Mouse (Mus musculus) CH12.LX (cell line): ENCODE data around the gene Atrnl1. TPM values are rescaled to one million over a fixed set of nuclear protein-coding genes. Genes with fewer than 3 reads are reported as not detected.
A peak's percentile ranks its signal among the peaks of the same experiment; 100 is the strongest.

Experiments
- DNase-seq: peaks from one replicate; pipeline ENCODE4 v3.0.0-alpha.2; 2013; ENCODE audit errors: extremely low read depth
- H3K27ac ChIP-seq: 2 replicates; pipeline ENCODE4 v1.5.1; 2012; ENCODE audit warnings: low read depth, mild to moderate bottlenecking, control low read depth, moderate library complexity; ENCODE audit not compliant: insufficient read depth
- H3K27me3 ChIP-seq: replicated peaks from 2 replicates; pipeline ENCODE3; 2012; ENCODE audit warnings: inconsistent platforms
- H3K36me3 ChIP-seq, 2 experiments: replicated peaks in 1 of 2; 2 replicates each; pipeline versions ENCODE3 to v1.6.1; 2012; ENCODE audit warnings: inconsistent platforms in 1 of 2, low read length in 1 of 2, mild to moderate bottlenecking in 1 of 2, mixed read lengths in 1 of 2, moderate library complexity in 1 of 2; ENCODE audit not compliant: control insufficient read depth in 1 of 2, insufficient read depth in 1 of 2
- H3K4me1 ChIP-seq, 2 experiments: 2 replicates each; pipeline ENCODE4 v1.6.1; 2012; ENCODE audit warnings: inconsistent platforms in 1 of 2, moderate library complexity in 1 of 2; ENCODE audit not compliant: insufficient read depth in 2 of 2, control insufficient read depth in 1 of 2
- H3K4me2 ChIP-seq: 2 replicates; pipeline ENCODE4 v1.6.1; 2012; ENCODE audit warnings: low read depth, mild to moderate bottlenecking, control low read depth; ENCODE audit not compliant: poor library complexity, insufficient read depth, severe bottlenecking
- H3K4me3 ChIP-seq, 3 experiments: fragments of 150-350 bp in 1 of 3; sonication (generic) in 1 of 3; replicated peaks in 1 of 3; 2 replicates each; pipeline versions ENCODE3 to v1.5.1; 2011 to 2012; ENCODE audit warnings: low read depth in 2 of 3, low read length in 2 of 3, mild to moderate bottlenecking in 2 of 3, moderate library complexity in 2 of 3, control low read depth in 1 of 3, improper control_type of control experiment in 1 of 3, inconsistent platforms in 1 of 3, mixed read lengths in 1 of 3; ENCODE audit not compliant: poor library complexity in 1 of 3
- H3K79me2 ChIP-seq: replicated peaks from 2 replicates; pipeline ENCODE4 v1.6.1; 2012; ENCODE audit warnings: mild to moderate bottlenecking, moderate library complexity; ENCODE audit not compliant: control insufficient read depth, poor library complexity, insufficient read depth, severe bottlenecking; ENCODE audit errors: extremely low read depth
- H3K9ac ChIP-seq: 2 replicates; pipeline ENCODE4 v1.6.1; 2012; ENCODE audit warnings: low read depth, mild to moderate bottlenecking, control low read depth, moderate library complexity; ENCODE audit not compliant: insufficient read depth
- H3K9me3 ChIP-seq: replicated peaks from 2 replicates; pipeline ENCODE3; 2012; ENCODE audit warnings: low read length, inconsistent platforms, mixed read lengths
- CHD1 ChIP-seq: IDR thresholded peaks from 2 replicates; pipeline ENCODE4 v1.6.1; 2012; ENCODE audit warnings: low read depth, low read length, improper control_type of control experiment, inconsistent platforms
- CTCF ChIP-seq, 2 experiments: IDR thresholded peaks in 1 of 2; conservative IDR thresholded peaks in 1 of 2; 2 replicates each; pipeline ENCODE4 v1.5.1; 2011 to 2012; ENCODE audit warnings: low read depth in 2 of 2, low read length in 2 of 2, improper control_type of control experiment in 1 of 2, inconsistent platforms in 1 of 2, mild to moderate bottlenecking in 1 of 2, moderate library complexity in 1 of 2
- E2F4 ChIP-seq: IDR thresholded peaks from 2 replicates; pipeline ENCODE4 v1.6.1; 2011; ENCODE audit warnings: low read depth, low read length, improper control_type of control experiment; ENCODE audit not compliant: insufficient replicate concordance
- ELF1 ChIP-seq: IDR thresholded peaks from 2 replicates; pipeline ENCODE4 v1.6.1; 2014; ENCODE audit warnings: low read depth, mild to moderate bottlenecking, inconsistent platforms, low read length, improper control_type of control experiment
- ETS1 ChIP-seq: conservative IDR thresholded peaks from 2 replicates; pipeline ENCODE4 v1.6.1; 2012; ENCODE audit warnings: low read depth, mild to moderate bottlenecking, inconsistent platforms, low read length, improper control_type of control experiment, moderate library complexity
- GABPA ChIP-seq: IDR thresholded peaks from 2 replicates; pipeline ENCODE4 v1.6.1; 2012; ENCODE audit warnings: low read depth, low read length, improper control_type of control experiment, inconsistent platforms; ENCODE audit not compliant: insufficient replicate concordance
- IRF4 ChIP-seq: IDR thresholded peaks from 2 replicates; pipeline ENCODE4 v1.6.1; 2014; ENCODE audit warnings: low read depth, mild to moderate bottlenecking, inconsistent platforms, low read length, improper control_type of control experiment
- JUN ChIP-seq: IDR thresholded peaks from 2 replicates; pipeline ENCODE4 v1.6.1; 2011; ENCODE audit warnings: low read depth, mild to moderate bottlenecking, low read length, improper control_type of control experiment, moderate library complexity; ENCODE audit not compliant: insufficient read depth
- JUND ChIP-seq: conservative IDR thresholded peaks from 2 replicates; pipeline ENCODE4 v1.6.1; 2011; ENCODE audit warnings: low read depth, low read length, improper control_type of control experiment
- KAT2A ChIP-seq: IDR thresholded peaks from 2 replicates; pipeline ENCODE4 v1.6.1; 2012; ENCODE audit warnings: low read length, improper control_type of control experiment, inconsistent platforms; ENCODE audit not compliant: insufficient replicate concordance
- MAZ ChIP-seq: IDR thresholded peaks from 2 replicates; pipeline ENCODE4 v1.6.1; 2012; ENCODE audit warnings: low read depth, mild to moderate bottlenecking, inconsistent platforms, low read length, improper control_type of control experiment, moderate library complexity
- NELFE ChIP-seq: IDR thresholded peaks from 2 replicates; pipeline ENCODE4 v1.6.1; 2011; ENCODE audit warnings: low read depth, low read length, improper control_type of control experiment
- NRF1 ChIP-seq: IDR thresholded peaks from 2 replicates; pipeline ENCODE4 v1.6.1; 2014; ENCODE audit warnings: low read depth, mild to moderate bottlenecking, inconsistent platforms, low read length, improper control_type of control experiment, moderate library complexity
- PAX5 ChIP-seq: IDR thresholded peaks from 2 replicates; pipeline ENCODE4 v1.6.1; 2012; ENCODE audit warnings: low read length, inconsistent platforms, mixed read lengths
- POLR2AphosphoS2 ChIP-seq: IDR thresholded peaks from 2 replicates; pipeline ENCODE4 v1.6.1; 2011; ENCODE audit warnings: low read depth, low read length, improper control_type of control experiment
- RCOR1 ChIP-seq: conservative IDR thresholded peaks from 2 replicates; pipeline ENCODE4 v1.6.1; 2012; ENCODE audit warnings: low read depth, mild to moderate bottlenecking, inconsistent platforms, low read length, improper control_type of control experiment
- SMC3 ChIP-seq: IDR thresholded peaks from 2 replicates; pipeline ENCODE4 v1.6.1; 2011; ENCODE audit warnings: low read depth, low read length, improper control_type of control experiment
- TBP ChIP-seq: conservative IDR thresholded peaks from 2 replicates; pipeline ENCODE4 v1.6.1; 2011; ENCODE audit warnings: low read depth, low read length, improper control_type of control experiment
- TCF12 ChIP-seq: IDR thresholded peaks from 2 replicates; pipeline ENCODE4 v1.6.1; 2014; ENCODE audit warnings: low read depth, mild to moderate bottlenecking, inconsistent platforms, low read length, improper control_type of control experiment
- USF1 ChIP-seq: IDR thresholded peaks from 2 replicates; pipeline ENCODE4 v1.6.1; 2014; ENCODE audit warnings: low read depth, mild to moderate bottlenecking, inconsistent platforms, low read length, improper control_type of control experiment
- USF2 ChIP-seq: conservative IDR thresholded peaks from 2 replicates; pipeline ENCODE4 v1.6.1; 2011; ENCODE audit warnings: low read depth, low read length, improper control_type of control experiment
- ZC3H11A ChIP-seq: IDR thresholded peaks from 2 replicates; pipeline ENCODE4 v1.6.1; 2012; ENCODE audit warnings: low read depth, mild to moderate bottlenecking, inconsistent platforms, low read length, improper control_type of control experiment
- ZKSCAN1 ChIP-seq: IDR thresholded peaks from 2 replicates; pipeline ENCODE4 v1.6.1; 2012; ENCODE audit warnings: low read depth, inconsistent platforms, low read length, improper control_type of control experiment, borderline replicate concordance
- ZMIZ1 ChIP-seq: IDR thresholded peaks from 2 replicates; pipeline ENCODE4 v1.6.1; 2012; ENCODE audit warnings: low read depth, mild to moderate bottlenecking, inconsistent platforms, low read length, improper control_type of control experiment
- ZNF384 ChIP-seq: IDR thresholded peaks from 2 replicates; pipeline ENCODE4 v1.6.1; 2012; ENCODE audit warnings: low read depth, low read length, improper control_type of control experiment, inconsistent platforms
- dilution Hi-C: fragments of 300-500 bp; cut with MboI; formaldehyde crosslinking; loops from 2 replicates; pipeline ENCODE4 v1.14.3; 2020; ENCODE audit warnings: low sequenced_read_pairs; ENCODE audit not compliant: extremely low pct_unique_long_range_greater_than_20kb, extremely low pct_ligation_motif_present
- in situ Hi-C: fragments of 300-500 bp; cut with MboI; formaldehyde crosslinking; loops from 3 replicates; pipeline ENCODE4 v1.14.3; 2019; ENCODE audit warnings: low sequenced_read_pairs, low pct_ligation_motif_present, low pct_unique_long_range_greater_than_20kb, mixed read lengths
- polyA plus RNA-seq: library from polyadenylated mRNA; unstranded; fragments of >175 nt; gene quantifications from 2 replicates; pipeline ENCODE4 v1.2.1, GENCODE M21; 2012; ENCODE audit warnings: low read depth; ENCODE audit not compliant: insufficient read length
- total RNA-seq, 2 experiments: library from RNA; depleted of rRNA; stranded (reverse); fragments of 300-350 nt in 1 of 2; fragments of >200 nt in 1 of 2; gene quantifications; 2 replicates each; pipeline ENCODE4 v1.2.3; 2012 to 2014

Gene Atrnl1
- total and polyA plus RNA-seq, 3 experiments, result 1.9 TPM

DNA sequence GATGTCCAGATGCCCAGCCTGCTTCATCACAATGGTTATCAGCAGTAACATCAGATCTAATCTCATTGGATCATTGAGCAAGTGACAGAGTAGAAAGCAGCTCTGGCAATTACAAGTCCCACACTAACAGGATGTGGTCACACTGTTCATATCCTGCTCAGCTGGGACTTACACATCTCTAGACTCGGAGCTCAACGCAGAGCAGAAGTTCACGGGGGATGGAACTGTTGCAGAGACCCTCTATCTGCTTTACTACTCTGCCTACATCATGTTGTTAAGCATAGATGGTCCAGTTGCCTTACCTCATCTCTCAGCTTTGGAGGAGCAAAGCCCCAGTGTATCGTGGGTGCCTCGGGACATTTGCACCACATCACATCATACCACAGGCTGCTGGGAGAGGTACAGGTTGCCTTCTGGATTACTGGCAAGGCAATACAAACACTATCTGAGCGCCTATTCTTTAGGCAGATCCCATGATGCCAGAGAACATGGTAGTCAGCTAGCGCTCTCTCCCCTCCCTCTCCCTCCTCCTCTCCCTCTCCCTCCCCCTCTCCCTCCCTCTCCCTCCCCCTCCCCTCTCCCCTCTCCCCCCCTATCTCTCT, 533.1 kb downstream of the Atrnl1 start:
- TF ChIP-seq USF2 (no peak), CTCF (conservative IDR thresholded peaks at IDR 0.05 in 1 of 2, IDR thresholded peaks at IDR 0.05 in 1 of 2; ENCODE audit: low read depth in 2 of 2, low read length in 2 of 2) (no peak), SMC3 (no peak), POLR2AphosphoS2 (no peak), MAZ (no peak), NELFE (no peak)
- in situ Hi-C loops, result no loop called here
- H3K4me3 ChIP-seq, result no peak overlapping the region
- peaks cover 0 to 7% of the 10 kb centered on the region in 2 experiments; a peak in 2 of 4 replicates for H3K4me1 ChIP-seq
- no peak overlapping the region for H3K27ac ChIP-seq
- H3K79me2 ChIP-seq, result no peaks in the 10 kb centered on the region
- peak; percentile 16 for DNase-seq
- H3K36me3 ChIP-seq, result no peaks in the 10 kb centered on the region
- H3K4me2 ChIP-seq, result no peak overlapping the region
- no peak overlapping the region for H3K9ac ChIP-seq
- no peaks in the 10 kb centered on the region for H3K9me3 ChIP-seq
- dilution Hi-C loops, result no loop called here
- H3K27me3 ChIP-seq, result no peaks in the 10 kb centered on the region

DNA sequence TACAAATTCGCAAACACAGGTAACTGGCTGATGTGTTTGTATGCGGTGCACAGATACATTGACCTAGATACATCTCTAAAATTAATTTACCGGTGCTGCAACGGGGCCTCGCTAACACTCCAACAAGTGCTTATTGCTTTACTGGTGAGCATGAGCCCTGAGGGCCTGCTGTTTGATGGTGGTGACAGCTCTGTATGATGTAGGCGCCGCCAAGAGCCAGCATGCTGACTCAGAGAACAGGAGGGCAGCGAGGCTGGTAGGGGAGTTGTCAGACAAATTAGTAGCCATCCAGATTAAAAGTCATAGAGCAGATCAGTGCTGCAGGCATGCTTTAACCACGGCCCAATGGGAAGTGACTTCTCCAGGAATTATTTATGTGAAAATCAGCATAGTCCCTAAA, 534.7 kb downstream of the Atrnl1 start:
- TF ChIP-seq GABPA (no peak), E2F4 (no peak), JUND (no peak), ELF1 (no peak), ZKSCAN1 (no peak)
- TF ChIP-seq, all 38 proteins: peak for 0
- Histone ChIP-seq H3K79me2 (no peaks in the 10 kb centered on the region), H3K4me2 (no peak overlapping the region), H3K4me3 (no peak overlapping the region), H3K27ac (no peak overlapping the region), H3K9me3 (no peaks in the 10 kb centered on the region), H3K27me3 (no peaks in the 10 kb centered on the region), H3K9ac (no peak overlapping the region), H3K4me1 (peaks cover 0 to 7% of the 10 kb centered on the region in 2 experiments; a peak in 2 of 4 replicates), H3K36me3 (no peaks in the 10 kb centered on the region)
- DNase-seq, result no peak
- dilution Hi-C loops, result no loop called here
- in situ Hi-C loops, result no loop called here

DNA sequence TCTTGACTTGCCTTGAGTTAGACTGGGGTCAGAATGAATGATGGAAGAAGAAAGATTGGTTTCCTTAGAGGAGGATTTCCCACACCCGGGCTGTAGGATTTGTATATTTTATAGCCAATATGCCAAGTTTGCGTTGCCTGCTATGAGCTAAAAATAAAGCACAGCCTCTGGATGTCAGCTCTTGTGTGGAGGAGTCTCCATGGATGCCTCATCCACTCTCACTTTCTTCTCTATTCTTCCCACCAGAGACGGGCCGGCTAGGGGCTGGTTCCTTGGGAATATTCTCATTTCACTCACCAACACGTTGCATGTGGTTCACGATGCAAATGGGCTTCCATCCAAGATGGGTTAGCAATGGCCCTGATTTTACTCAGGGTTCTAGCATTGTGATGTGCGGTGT, 540.4 kb downstream of the Atrnl1 start:
- H3K4me3 ChIP-seq, result no peak overlapping the region
- dilution Hi-C loops, result no loop called here
- H3K36me3 ChIP-seq, result no peaks in the 10 kb centered on the region
- no peak for TF ChIP-seq ZMIZ1
- TF ChIP-seq TCF12, result no peak
- TF ChIP-seq ZC3H11A, result no peak
- no peak for TF ChIP-seq TBP
- no peak for TF ChIP-seq SMC3
- TF ChIP-seq NRF1, result no peak
- TF ChIP-seq ELF1, result no peak
- TF ChIP-seq ZNF384, result no peak
- TF ChIP-seq CHD1, result no peak
- no peak for TF ChIP-seq USF1
- no peak for TF ChIP-seq RCOR1
- TF ChIP-seq ETS1, result no peak
- no peak for TF ChIP-seq PAX5
- TF ChIP-seq ZKSCAN1, result no peak
- TF ChIP-seq JUN, result no peak
- no peak for TF ChIP-seq IRF4
- TF ChIP-seq KAT2A, result no peak
- no peak for TF ChIP-seq E2F4
- H3K4me2 ChIP-seq, result no peak overlapping the region
- DNase-seq, result no peak
- in situ Hi-C loops, result no loop called here
- no peaks in the 10 kb centered on the region for H3K9me3 ChIP-seq
- H3K4me1 ChIP-seq, result peaks cover 6 to 7% of the 10 kb centered on the region in 2 experiments; a peak in 3 of 4 replicates
- no peaks in the 10 kb centered on the region for H3K27me3 ChIP-seq
- no peak overlapping the region for H3K27ac ChIP-seq
- no peak overlapping the region for H3K9ac ChIP-seq
- no peaks in the 10 kb centered on the region for H3K79me2 ChIP-seq
